Mouse (Mus musculus) embryonic facial prominence, embryonic 15.5 days (tissue): ENCODE measurements around the gene Polr3gl. TPM values are rescaled to one million over a fixed set of nuclear protein-coding genes. Genes with fewer than 3 reads are reported as not detected.

Source experiments
- ATAC-seq: fragments of 200-750 bp; cut with Nextera tagmentation; 2 replicates; pipeline ENCODE4 v1.8.0; 2017; ENCODE audit warnings: low read depth, moderate TSS enrichment; ENCODE audit not compliant: insufficient number of reproducible peaks, low FRiP score, low TSS enrichment
- H3K27ac ChIP-seq: fragments of 300-500 bp; sonication (generic); replicated peaks from 2 replicates; pipeline ENCODE4 v1.5.1; 2015; ENCODE audit warnings: mild to moderate bottlenecking, inconsistent platforms
- H3K27me3 ChIP-seq: fragments of 300-500 bp; sonication (generic); 2 replicates; pipeline ENCODE4 v1.6.1; 2015; ENCODE audit warnings: inconsistent platforms
- H3K36me3 ChIP-seq: fragments of 300-500 bp; sonication (generic); 2 replicates; pipeline ENCODE4 v1.6.1; 2015; ENCODE audit warnings: mild to moderate bottlenecking, inconsistent platforms
- H3K4me1 ChIP-seq: fragments of 300-500 bp; sonication (generic); 2 replicates; pipeline ENCODE4 v1.6.1; 2015; ENCODE audit warnings: inconsistent platforms
- H3K4me2 ChIP-seq: fragments of 300-500 bp; sonication (generic); replicated peaks from 2 replicates; pipeline ENCODE4 v1.6.1; 2015; ENCODE audit warnings: mild to moderate bottlenecking, inconsistent platforms
- H3K4me3 ChIP-seq: fragments of 300-500 bp; sonication (generic); replicated peaks from 2 replicates; pipeline ENCODE4 v1.5.1; 2015; ENCODE audit warnings: mild to moderate bottlenecking, inconsistent platforms
- H3K9ac ChIP-seq: fragments of 300-500 bp; sonication (generic); 2 replicates; pipeline ENCODE4 v1.6.1; 2015; ENCODE audit warnings: inconsistent platforms
- H3K9me3 ChIP-seq: fragments of 300-500 bp; sonication (generic); replicated peaks from 2 replicates; pipeline ENCODE4 v1.6.1; 2016; ENCODE audit warnings: inconsistent platforms
- WGBS: fragments of 180-500 bp; shearing (Covaris S2); methylation state at CpG from one replicate; pipeline ENCODE4 v1.1.7; 2015; 5-methylcytosine and 5-hydroxymethylcytosine counted together
- polyA plus RNA-seq: library from polyadenylated mRNA; unstranded; fragments of >200 nt; fragmentation: Nextera tagmentation; extraction: Ambion mirVana; gene quantifications from 2 replicates; pipeline ENCODE4 v1.2.1, GENCODE M21; 2015

The Polr3gl gene
- polyA plus RNA-seq, 1 experiment from 2014 or later = 48.5 TPM

GRCm38 (mm10) chr3:96597435-96597891 is 3.5 kb upstream of the Polr3gl start:
- Histone ChIP-seq H3K4me2 (peak overlapping the region; percentile 92), H3K9ac (peak overlapping the region; percentile 35), H3K27ac (peak overlapping the region; percentile 58), H3K4me1 (peaks cover 49% of the 10 kb centered on the region), H3K9me3 (no peaks in the 10 kb centered on the region), H3K4me3 (peak overlapping the region; percentile 48), H3K27me3 (peaks cover 12% of the 10 kb centered on the region), H3K36me3 (no peaks in the 10 kb centered on the region)
- no peak for ATAC-seq
- under 1% methylated on average over 40 of the region's 40 CpGs for whole genome bisulfite sequencing

- no peak for ATAC-seq
- Histone ChIP-seq H3K36me3 (no peaks in the 10 kb centered on the region), H3K4me2 (peak overlapping the region; percentile 92), H3K9me3 (no peaks in the 10 kb centered on the region), H3K27me3 (peaks cover 12% of the 10 kb centered on the region), H3K4me3 (peak overlapping the region; percentile 48), H3K9ac (peak overlapping the region; percentile 35), H3K27ac (peak overlapping the region; percentile 58; the same call in 1 of the 2 replicates), H3K4me1 (peaks cover 49% of the 10 kb centered on the region)
- WGBS = 1% methylated on average over 10 of the region's 12 CpGs
Observed at GRCm38 (mm10) chr3:96596855-96597254, 2.9 kb upstream of the Polr3gl start.

GRCm38 (mm10) chr3:96596228-96596707 is 2.3 kb upstream of the Polr3gl start, which contains the start of gene Ankrd34a:
Gene Ankrd34a (plus strand): TSS chr3:96596636.
- H3K9ac ChIP-seq = peak within 1 kb of the TSS; percentile 35
- H3K27me3 ChIP-seq = peaks cover 12% of the 10 kb centered on the region
- no peaks in the 10 kb centered on the region for H3K36me3 ChIP-seq
- peak within 1 kb of the TSS; percentile 58 for H3K27ac ChIP-seq
- no peak for ATAC-seq
- H3K4me3 ChIP-seq = peak within 1 kb of the TSS; percentile 48
- H3K9me3 ChIP-seq = no peaks in the 10 kb centered on the region
- peaks cover 49% of the 10 kb centered on the region for H3K4me1 ChIP-seq
- peak within 1 kb of the TSS; percentile 92 for H3K4me2 ChIP-seq
- WGBS = 2% methylated on average over 17 of the region's 23 CpGs

- no peak for ATAC-seq
- no peak overlapping the region for H3K27ac ChIP-seq
- H3K9ac ChIP-seq = no peak overlapping the region
- peaks cover 12% of the 10 kb centered on the region for H3K27me3 ChIP-seq
- WGBS = 23% methylated on average over 6 of the region's 6 CpGs
- no peak overlapping the region; the same call in 1 of the 2 replicates for H3K4me3 ChIP-seq
- H3K4me2 ChIP-seq = peak overlapping the region; percentile 92; the same call in 1 of the 2 replicates
- H3K4me1 ChIP-seq = peaks cover 48% of the 10 kb centered on the region
- H3K36me3 ChIP-seq = no peaks in the 10 kb centered on the region
- H3K9me3 ChIP-seq = no peaks in the 10 kb centered on the region
Observed at GRCm38 (mm10) chr3:96595661-96596060, 1.7 kb upstream of the Polr3gl start.

- WGBS = 83% methylated on average over 5 of the region's 5 CpGs
Observed at GRCm38 (mm10) chr3:96594851-96595250, 870 bp upstream of the Polr3gl start.

GRCm38 (mm10) chr3:96593374-96593773 is 607 bp downstream of the Polr3gl start:
- H3K4me2 ChIP-seq = peak overlapping the region; percentile 71
- peak overlapping the region; percentile 89 for H3K27ac ChIP-seq
- peaks cover 12% of the 10 kb centered on the region for H3K27me3 ChIP-seq
- no peaks in the 10 kb centered on the region for H3K9me3 ChIP-seq
- peaks cover 31% of the 10 kb centered on the region for H3K4me1 ChIP-seq
- WGBS = under 1% methylated on average over 10 of the region's 10 CpGs
- ATAC-seq = no peak
- H3K4me3 ChIP-seq = peak overlapping the region; percentile 62
- peak overlapping the region; percentile 44 for H3K9ac ChIP-seq
- H3K36me3 ChIP-seq = 0 out of 2 replicates have a peak, but pooled peaks cover 2% of the 10 kb centered on the region

More at GRCm38 (mm10) chr3:96594851-96595250, 870 bp upstream of the Polr3gl start:
- H3K9me3 ChIP-seq = no peaks in the 10 kb centered on the region
- no peak overlapping the region for H3K4me3 ChIP-seq
- ATAC-seq = no peak
- peaks cover 40% of the 10 kb centered on the region for H3K4me1 ChIP-seq
- no peak overlapping the region for H3K27ac ChIP-seq
- H3K36me3 ChIP-seq = 0 out of 2 replicates have a peak, but pooled peaks cover 2% of the 10 kb centered on the region
- H3K4me2 ChIP-seq = no peak overlapping the region
- H3K9ac ChIP-seq = no peak overlapping the region
- H3K27me3 ChIP-seq = peaks cover 12% of the 10 kb centered on the region

GRCm38 (mm10) chr3:96590657-96591056 is 3.3 kb downstream of the Polr3gl start:
- Histone ChIP-seq H3K9me3 (no peaks in the 10 kb centered on the region), H3K4me3 (no peak overlapping the region), H3K36me3 (0 out of 2 replicates have a peak, but pooled peaks cover 2% of the 10 kb centered on the region), H3K4me1 (peaks cover 4% of the 10 kb centered on the region), H3K27me3 (peaks cover 4% of the 10 kb centered on the region), H3K27ac (no peak overlapping the region), H3K4me2 (no peak overlapping the region), H3K9ac (no peak overlapping the region)
- 86% methylated on average over 4 of the region's 4 CpGs for whole genome bisulfite sequencing
- ATAC-seq = no peak

- no peaks in the 10 kb centered on the region for H3K27me3 ChIP-seq
- peaks cover 8% of the 10 kb centered on the region; the same call in 1 of the 2 replicates for H3K4me1 ChIP-seq
- no peak overlapping the region for H3K9ac ChIP-seq
- H3K4me2 ChIP-seq = no peak overlapping the region
- H3K36me3 ChIP-seq = no peaks in the 10 kb centered on the region; the same call in 1 of the 2 replicates
- H3K4me3 ChIP-seq = no peak overlapping the region
- no peak overlapping the region for H3K27ac ChIP-seq
- WGBS = 89% methylated on average over 5 of the region's 5 CpGs
- ATAC-seq = no peak
- no peaks in the 10 kb centered on the region for H3K9me3 ChIP-seq
Observed at GRCm38 (mm10) chr3:96583386-96583785, 10.6 kb downstream of the Polr3gl start.

GRCm38 (mm10) chr3:96581771-96582515 is 12.0 kb downstream of the Polr3gl start:
- WGBS = 80% methylated on average over 16 of the region's 16 CpGs
- Histone ChIP-seq H3K4me1 (peaks cover 16% of the 10 kb centered on the region), H3K4me3 (no peak overlapping the region), H3K4me2 (no peak overlapping the region), H3K9ac (no peak overlapping the region), H3K36me3 (no peaks in the 10 kb centered on the region; the same call in 1 of the 2 replicates), H3K27me3 (no peaks in the 10 kb centered on the region), H3K9me3 (no peaks in the 10 kb centered on the region), H3K27ac (no peak overlapping the region)
- no peak for ATAC-seq

- no peaks in the 10 kb centered on the region; the same call in 1 of the 2 replicates for H3K36me3 ChIP-seq
- no peak overlapping the region for H3K9ac ChIP-seq
- no peak for ATAC-seq
- no peak overlapping the region for H3K4me2 ChIP-seq
- peaks cover 24% of the 10 kb centered on the region for H3K4me1 ChIP-seq
- no peaks in the 10 kb centered on the region for H3K9me3 ChIP-seq
- no peaks in the 10 kb centered on the region for H3K27me3 ChIP-seq
- 53% methylated on average over 6 of the region's 6 CpGs for WGBS
- H3K27ac ChIP-seq = no peak overlapping the region
- H3K4me3 ChIP-seq = no peak overlapping the region
Observed at GRCm38 (mm10) chr3:96581141-96581540, 12.8 kb downstream of the Polr3gl start.

- peaks cover 30% of the 10 kb centered on the region for H3K4me1 ChIP-seq
- ATAC-seq = peak; percentile 61
- 0 out of 2 replicates have a peak overlapping the region, but pooled peaks have one; percentile 28 for H3K9ac ChIP-seq
- peak overlapping the region; percentile 32 for H3K4me3 ChIP-seq
- no peaks in the 10 kb centered on the region for H3K27me3 ChIP-seq
- no peaks in the 10 kb centered on the region; the same call in 1 of the 2 replicates for H3K36me3 ChIP-seq
- no peaks in the 10 kb centered on the region for H3K9me3 ChIP-seq
- H3K4me2 ChIP-seq = peak overlapping the region; percentile 53
- WGBS = 11% methylated on average over 16 of the region's 16 CpGs
- H3K27ac ChIP-seq = no peak overlapping the region
Observed at GRCm38 (mm10) chr3:96579885-96580454, 14.0 kb downstream of the Polr3gl start.
